Mouse (Mus musculus) heart, adult 2 months (tissue): ENCODE data around the gene Mcu. TPM values are rescaled to one million over a fixed set of nuclear protein-coding genes. Genes with fewer than 3 reads are reported as not detected.

Source experiments
- DNase-seq, 2 experiments: peaks; one replicate each; pipeline ENCODE4 v3.0.0; 2021
- H3K27ac ChIP-seq: fragments of 200-600 bp; 2 replicates; pipeline ENCODE4 v1.8.1; 2022
- H3K27me3 ChIP-seq: fragments of 200-500 bp; 2 replicates; pipeline ENCODE4 v1.6.1; 2012; ENCODE audit warnings: mild to moderate bottlenecking, low read length, inconsistent platforms, mixed read lengths; ENCODE audit not compliant: control insufficient read depth, insufficient read depth
- H3K36me3 ChIP-seq: fragments of 200-500 bp; 2 replicates; pipeline ENCODE4 v1.6.1; 2012; ENCODE audit warnings: low read length, inconsistent platforms; ENCODE audit not compliant: control insufficient read depth, insufficient read depth
- H3K4me1 ChIP-seq: fragments of 200-500 bp; 2 replicates; pipeline ENCODE4 v1.6.1; 2011; ENCODE audit warnings: low read length; ENCODE audit not compliant: control insufficient read depth, insufficient read depth
- H3K4me3 ChIP-seq: fragments of 200-600 bp; 2 replicates; pipeline ENCODE4 v1.8.1; 2022
- H3K79me2 ChIP-seq: fragments of 200-500 bp; replicated peaks from 2 replicates; pipeline ENCODE4 v1.6.1; 2012; ENCODE audit warnings: mild to moderate bottlenecking, inconsistent platforms, low read length, moderate library complexity, mixed read lengths; ENCODE audit not compliant: control insufficient read depth, insufficient read depth
- H3K9ac ChIP-seq: fragments of 200-500 bp; 2 replicates; pipeline ENCODE4 v1.6.1; 2012; ENCODE audit warnings: low read depth, mild to moderate bottlenecking, control low read depth, inconsistent platforms, low read length, mixed read lengths
- CTCF ChIP-seq: fragments of 200-600 bp; IDR thresholded peaks from 2 replicates; pipeline ENCODE4 v1.8.1; 2022; ENCODE audit warnings: antibody characterized with exemption, mild to moderate bottlenecking, moderate library complexity
- EP300 ChIP-seq: fragments of 200-500 bp; IDR thresholded peaks from 2 replicates; pipeline ENCODE4 v1.6.1; 2011; ENCODE audit warnings: low read depth, low read length, control low read depth; ENCODE audit not compliant: insufficient read depth
- POLR2A ChIP-seq: fragments of 200-500 bp; IDR thresholded peaks from 2 replicates; pipeline ENCODE4 v1.6.1; 2011; ENCODE audit warnings: mild to moderate bottlenecking, low read depth, low read length, control low read depth; ENCODE audit not compliant: insufficient read depth
- WGBS: fragments of 180-500 bp; shearing (Covaris S2); methylation state at CpG from one replicate; pipeline ENCODE4 v1.1.7; 2018; 5-methylcytosine and 5-hydroxymethylcytosine counted together
- intact Hi-C: fragments of 180-260 bp; cut with DNase I; formaldehyde crosslinking; loops from one replicate; pipeline ENCODE4 v1.15.1; 2025
- polyA plus RNA-seq: library from polyadenylated mRNA; depleted of rRNA; stranded (reverse); fragments of >200 nt; gene quantifications from 2 replicates; pipeline ENCODE4 v1.2.3, GENCODE M21; 2012
- total RNA-seq, 2 experiments: library from RNA; stranded (reverse); gene quantifications; 2 replicates each; pipeline ENCODE4 v1.2.3; 2021

The Mcu gene
- total and polyA plus RNA-seq, 3 experiments: 10.4 to 21.6 (median 20.0) TPM

GRCm38 (mm10) chr10:59589420-59589819, 27.1 kb downstream of the Mcu start:
- no peaks in the 10 kb centered on the region; the same call in none of the 2 replicates for H3K79me2 ChIP-seq
- intact Hi-C loops: no loop called here
- no peak overlapping the region for H3K9ac ChIP-seq
- DNase-seq: no peak
- WGBS: 79% methylated on average over 7 of the region's 7 CpGs
- no peaks in the 10 kb centered on the region for H3K4me1 ChIP-seq
- H3K27ac ChIP-seq: no peak overlapping the region
- no peaks in the 10 kb centered on the region for H3K27me3 ChIP-seq
- TF ChIP-seq EP300 (no peak), CTCF (no peak), POLR2A (no peak)
- H3K4me3 ChIP-seq: no peak overlapping the region
- H3K36me3 ChIP-seq: no peaks in the 10 kb centered on the region

- Histone ChIP-seq H3K9ac (no peak overlapping the region), H3K4me3 (no peak overlapping the region), H3K36me3 (no peaks in the 10 kb centered on the region), H3K27me3 (no peaks in the 10 kb centered on the region), H3K4me1 (no peaks in the 10 kb centered on the region), H3K27ac (no peak overlapping the region), H3K79me2 (no peaks in the 10 kb centered on the region; the same call in none of the 2 replicates)
- 82% methylated on average over 7 of the region's 7 CpGs for WGBS
- intact Hi-C loops: no loop called here
- DNase-seq: no peak
- TF ChIP-seq EP300: no peak
- no peak for TF ChIP-seq POLR2A
- no peak for TF ChIP-seq CTCF
These were observed 28.4 kb downstream of the Mcu start for GRCm38 (mm10) chr10:59588135-59588534.

GRCm38 (mm10) chr10:59586821-59587220, 29.7 kb downstream of the Mcu start:
- DNase-seq: no peak
- TF ChIP-seq POLR2A: no peak
- no peak for TF ChIP-seq CTCF
- TF ChIP-seq EP300: no peak
- H3K4me1 ChIP-seq: no peaks in the 10 kb centered on the region
- intact Hi-C loops: no loop called here
- H3K27ac ChIP-seq: no peak overlapping the region
- H3K27me3 ChIP-seq: no peaks in the 10 kb centered on the region
- peaks cover 3% of the 10 kb centered on the region for H3K79me2 ChIP-seq
- WGBS: 83% methylated on average over 15 of the region's 15 CpGs
- no peak overlapping the region for H3K9ac ChIP-seq
- no peak overlapping the region for H3K4me3 ChIP-seq
- H3K36me3 ChIP-seq: no peaks in the 10 kb centered on the region

GRCm38 (mm10) chr10:59585621-59586020, 30.9 kb downstream of the Mcu start:
- TF ChIP-seq EP300 (no peak), CTCF (no peak), POLR2A (no peak)
- intact Hi-C loops: no loop called here
- H3K79me2 ChIP-seq: peaks cover 3% of the 10 kb centered on the region
- H3K4me1 ChIP-seq: no peaks in the 10 kb centered on the region
- H3K27me3 ChIP-seq: no peaks in the 10 kb centered on the region
- H3K27ac ChIP-seq: no peak overlapping the region
- H3K36me3 ChIP-seq: no peaks in the 10 kb centered on the region
- no peak overlapping the region for H3K4me3 ChIP-seq
- DNase-seq: no peak
- H3K9ac ChIP-seq: no peak overlapping the region
- 83% methylated on average over 5 of the region's 5 CpGs for WGBS

- H3K27ac ChIP-seq: no peak overlapping the region
- no peaks in the 10 kb centered on the region; the same call in 1 of the 2 replicates for H3K36me3 ChIP-seq
- H3K4me3 ChIP-seq: no peak overlapping the region
- no peak overlapping the region for H3K9ac ChIP-seq
- no peak for DNase-seq
- peaks cover 3% of the 10 kb centered on the region for H3K79me2 ChIP-seq
- no peaks in the 10 kb centered on the region for H3K27me3 ChIP-seq
- 100% methylated on average over 1 of the region's 1 CpGs for WGBS
- intact Hi-C loops: no loop called here
- no peak for TF ChIP-seq EP300
- TF ChIP-seq POLR2A: no peak
- no peak for TF ChIP-seq CTCF
- H3K4me1 ChIP-seq: peaks cover 8% of the 10 kb centered on the region
These were observed 34.5 kb downstream of the Mcu start for GRCm38 (mm10) chr10:59581826-59582543.

DNA sequence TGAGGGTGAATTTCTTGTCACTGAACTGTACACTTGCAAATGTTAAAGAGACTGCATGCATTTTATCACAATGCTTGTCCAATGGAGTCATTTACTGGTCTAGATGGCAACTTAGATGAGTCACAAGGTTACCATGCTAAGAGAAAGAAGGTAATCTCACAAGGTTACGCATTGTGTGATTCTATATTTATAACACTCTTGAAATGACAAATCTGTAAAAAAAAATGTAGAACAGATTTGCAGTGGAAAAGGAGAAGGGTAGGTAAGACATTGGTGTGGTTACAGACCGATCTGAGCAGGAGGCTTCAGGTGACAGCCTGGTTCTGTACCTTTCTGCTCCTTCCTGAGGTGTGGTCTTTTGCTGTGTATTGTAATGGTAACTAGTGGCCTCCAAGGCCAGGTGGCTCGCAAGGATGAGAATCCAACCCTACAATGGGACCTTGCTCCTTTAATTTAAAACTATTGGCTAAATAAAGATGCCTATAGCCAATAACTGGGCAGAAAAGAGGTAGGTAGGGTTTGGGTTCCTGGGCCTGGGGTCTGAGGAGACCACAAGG, 35.8 kb downstream of the Mcu start:
- DNase-seq: no peak
- no peak overlapping the region for H3K4me3 ChIP-seq
- no peak for TF ChIP-seq POLR2A
- no peak for TF ChIP-seq EP300
- no peak for TF ChIP-seq CTCF
- no peak overlapping the region for H3K27ac ChIP-seq
- peaks cover 3% of the 10 kb centered on the region for H3K79me2 ChIP-seq
- H3K36me3 ChIP-seq: no peaks in the 10 kb centered on the region; the same call in none of the 2 replicates
- H3K27me3 ChIP-seq: no peaks in the 10 kb centered on the region
- 94% methylated on average over 3 of the region's 3 CpGs for WGBS
- H3K9ac ChIP-seq: no peak overlapping the region
- intact Hi-C loops: no loop called here
- H3K4me1 ChIP-seq: peaks cover 9% of the 10 kb centered on the region
